Mouse (Mus musculus): ENCODE data around the gene Fyb2. TPM values are rescaled to one million over a fixed set of nuclear protein-coding genes. Genes with fewer than 3 reads are reported as not detected.

The Fyb2 gene
- 0.28 TPM in 1 of 2 replicates, not detected in the other for polyA plus RNA-seq (2014; fragmentation: Nextera tagmentation; extraction: Ambion mirVana)

DNA sequence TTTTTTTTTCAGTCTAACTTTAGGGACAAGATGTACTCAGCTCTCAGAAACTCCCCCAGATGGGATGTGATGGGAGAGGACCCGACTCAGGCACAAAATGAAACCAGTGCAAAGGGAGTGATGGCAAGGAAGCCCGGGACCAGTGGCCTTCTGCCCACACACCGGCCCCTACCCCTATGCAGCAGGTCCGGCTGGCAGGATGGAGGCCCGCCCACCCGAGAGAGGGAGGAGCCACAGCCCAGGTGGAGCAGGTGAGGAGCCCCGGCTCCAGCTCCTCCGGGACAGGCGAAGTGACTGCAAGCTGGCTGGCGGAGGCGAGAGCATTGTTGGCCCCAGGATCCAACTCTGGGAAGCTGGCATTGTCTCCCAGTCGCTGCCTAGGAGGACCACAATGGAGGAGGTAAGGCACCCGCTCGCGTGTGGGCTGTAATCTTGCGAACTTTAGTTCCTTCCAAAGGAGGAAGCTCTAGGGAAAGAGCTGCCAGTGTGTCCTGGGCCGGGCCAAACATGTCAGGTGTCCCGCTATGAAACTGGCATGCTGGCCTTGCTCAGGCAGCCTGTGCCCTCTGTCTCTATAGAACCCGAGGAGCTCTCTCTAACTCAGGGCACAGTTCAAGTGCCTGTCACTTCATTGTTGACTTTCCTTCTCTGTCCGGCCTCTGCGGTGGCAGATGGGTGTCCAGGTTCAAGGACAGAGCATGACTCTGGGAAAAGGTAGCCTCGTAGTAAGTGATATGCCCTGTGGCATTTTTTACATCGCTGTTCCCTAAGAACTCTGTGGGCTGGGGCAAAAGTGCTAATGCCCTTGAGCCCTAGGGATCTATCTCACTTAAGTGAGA, at the start of gene Fyb2:
Gene Fyb2, plus strand, starts transcription at position 166 of the 839 bp plus-strand sequence.
- no peak for DNase-seq (ENCODE audit: low spot score)
- H3K9ac ChIP-seq (ENCODE audit: low read length), result peak within 1 kb of the TSS; percentile 40; the same call in 1 of the 2 replicates

DNA sequence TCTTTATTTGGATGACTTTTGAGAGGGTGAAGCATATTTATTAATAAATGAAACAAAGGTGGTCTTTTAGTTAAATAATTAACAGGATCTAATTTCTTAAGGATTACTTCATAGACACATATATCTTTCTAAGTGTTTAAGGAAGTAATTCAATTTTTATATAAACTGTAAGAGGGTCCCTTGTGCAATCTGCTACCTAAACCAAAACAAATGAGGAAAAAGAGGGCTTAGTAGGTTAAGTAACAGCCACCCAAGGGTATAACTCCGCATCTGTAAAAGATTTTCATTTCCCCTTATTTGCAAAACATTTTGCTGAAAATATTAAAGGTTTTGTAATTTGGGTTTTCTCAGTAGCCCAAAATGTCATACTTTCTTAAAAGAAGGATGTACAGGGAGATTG, 48.9 kb upstream of the Fyb2 start:
- H3K9ac ChIP-seq (ENCODE audit: low read length), result no peak overlapping the region
- H3K27me3 ChIP-seq (replicated peaks; ENCODE audit: control insufficient read depth, insufficient read depth, low read length), result no peaks in the 10 kb centered on the region
- no peak overlapping the region for H3K4me3 ChIP-seq (ENCODE audit: low read depth, low read length)
- 93% methylated on average over 1 of the region's 1 CpGs for WGBS
- DNase-seq (ENCODE audit: low spot score), result no peak
- H3K27ac ChIP-seq (ENCODE audit: low read depth, low read length), result no peak overlapping the region
- H3K4me2 ChIP-seq (ENCODE audit: low read length), result no peak overlapping the region
- H3K36me3 ChIP-seq (ENCODE audit: control insufficient read depth, insufficient read depth, low read length), result no peaks in the 10 kb centered on the region
- ATAC-seq, result no peak
- H3K9me3 ChIP-seq (replicated peaks; ENCODE audit: control insufficient read depth, low read length), result no peaks in the 10 kb centered on the region
- no peaks in the 10 kb centered on the region for H3K4me1 ChIP-seq (ENCODE audit: control insufficient read depth, insufficient read depth, low read length)

More for the DNA sequence above, at the start of gene Fyb2:
- Histone ChIP-seq H3K4me2 (ENCODE audit: low read length) (peak within 1 kb of the TSS; percentile 41), H3K36me3 (ENCODE audit: control insufficient read depth, insufficient read depth, low read length) (no peaks in the 10 kb centered on the region), H3K4me1 (ENCODE audit: control insufficient read depth, insufficient read depth, low read length) (no peaks in the 10 kb centered on the region), H3K9me3 (replicated peaks; ENCODE audit: control insufficient read depth, low read length) (no peaks in the 10 kb centered on the region), H3K27ac (ENCODE audit: low read depth, low read length) (no peak within 1 kb of the TSS), H3K27me3 (replicated peaks; ENCODE audit: control insufficient read depth, insufficient read depth, low read length) (0 out of 2 replicates have a peak, but pooled peaks cover 3% of the 10 kb centered on the region), H3K4me3 (ENCODE audit: low read depth, low read length) (no peak within 1 kb of the TSS)
- ATAC-seq, result no peak
- 16% methylated on average over 23 of the region's 23 CpGs for WGBS

DNA sequence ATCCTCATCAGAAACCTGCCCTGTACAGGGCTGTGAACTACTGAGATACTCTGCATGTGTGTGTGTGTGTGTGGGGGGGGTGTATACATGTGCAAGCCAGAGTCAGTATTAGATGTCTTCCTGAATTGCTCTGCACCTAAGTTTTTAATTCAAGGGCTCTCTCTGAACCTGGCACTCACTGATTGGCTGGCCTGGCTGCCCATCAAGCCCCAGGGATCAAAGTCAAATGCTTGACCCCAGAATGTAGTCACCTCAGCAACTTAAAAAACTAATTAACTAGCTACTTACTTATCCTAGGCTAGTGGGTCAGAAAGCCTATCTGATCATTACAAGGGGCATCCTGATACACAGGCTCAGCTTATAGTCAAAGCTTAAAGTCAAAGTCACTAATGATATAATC, 43.7 kb upstream of the Fyb2 start:
- no peak overlapping the region for H3K27ac ChIP-seq (ENCODE audit: low read depth, low read length)
- DNase-seq (ENCODE audit: low spot score) (no peak), ATAC-seq (no peak)
- no peaks in the 10 kb centered on the region for H3K36me3 ChIP-seq (ENCODE audit: control insufficient read depth, insufficient read depth, low read length)
- no peaks in the 10 kb centered on the region for H3K9me3 ChIP-seq (replicated peaks; ENCODE audit: control insufficient read depth, low read length)
- no peak overlapping the region for H3K9ac ChIP-seq (ENCODE audit: low read length)
- no peaks in the 10 kb centered on the region; the same call in 1 of the 2 replicates for H3K4me1 ChIP-seq (ENCODE audit: control insufficient read depth, insufficient read depth, low read length)
- H3K4me3 ChIP-seq (ENCODE audit: low read depth, low read length), result no peak overlapping the region
- H3K27me3 ChIP-seq (replicated peaks; ENCODE audit: control insufficient read depth, insufficient read depth, low read length), result no peaks in the 10 kb centered on the region
- H3K4me2 ChIP-seq (ENCODE audit: low read length), result no peak overlapping the region

GRCm38 (mm10) chr4:104870196-104870595, 43.1 kb upstream of the Fyb2 start:
- Histone ChIP-seq H3K4me2 (ENCODE audit: low read length) (no peak overlapping the region), H3K27me3 (replicated peaks; ENCODE audit: control insufficient read depth, insufficient read depth, low read length) (no peaks in the 10 kb centered on the region), H3K4me3 (ENCODE audit: low read depth, low read length) (no peak overlapping the region), H3K9me3 (replicated peaks; ENCODE audit: control insufficient read depth, low read length) (no peaks in the 10 kb centered on the region), H3K9ac (ENCODE audit: low read length) (no peak overlapping the region), H3K36me3 (ENCODE audit: control insufficient read depth, insufficient read depth, low read length) (no peaks in the 10 kb centered on the region), H3K4me1 (ENCODE audit: control insufficient read depth, insufficient read depth, low read length) (no peaks in the 10 kb centered on the region; the same call in 1 of the 2 replicates), H3K27ac (ENCODE audit: low read depth, low read length) (no peak overlapping the region)
- 88% methylated on average over 5 of the region's 5 CpGs for WGBS
- DNase-seq (ENCODE audit: low spot score) (no peak), ATAC-seq (no peak)

- Histone ChIP-seq H3K27me3 (replicated peaks; ENCODE audit: control insufficient read depth, insufficient read depth, low read length) (no peaks in the 10 kb centered on the region), H3K4me1 (ENCODE audit: control insufficient read depth, insufficient read depth, low read length) (no peaks in the 10 kb centered on the region; the same call in 1 of the 2 replicates), H3K9me3 (replicated peaks; ENCODE audit: control insufficient read depth, low read length) (no peaks in the 10 kb centered on the region), H3K36me3 (ENCODE audit: control insufficient read depth, insufficient read depth, low read length) (no peaks in the 10 kb centered on the region), H3K4me3 (ENCODE audit: low read depth, low read length) (no peak overlapping the region), H3K9ac (ENCODE audit: low read length) (no peak overlapping the region), H3K27ac (ENCODE audit: low read depth, low read length) (no peak overlapping the region), H3K4me2 (ENCODE audit: low read length) (no peak overlapping the region)
- ATAC-seq (no peak), DNase-seq (ENCODE audit: low spot score) (no peak)
- WGBS, result 54% methylated on average over 4 of the region's 4 CpGs
Measured at GRCm38 (mm10) chr4:104875832-104876231, 37.4 kb upstream of the Fyb2 start.

DNA sequence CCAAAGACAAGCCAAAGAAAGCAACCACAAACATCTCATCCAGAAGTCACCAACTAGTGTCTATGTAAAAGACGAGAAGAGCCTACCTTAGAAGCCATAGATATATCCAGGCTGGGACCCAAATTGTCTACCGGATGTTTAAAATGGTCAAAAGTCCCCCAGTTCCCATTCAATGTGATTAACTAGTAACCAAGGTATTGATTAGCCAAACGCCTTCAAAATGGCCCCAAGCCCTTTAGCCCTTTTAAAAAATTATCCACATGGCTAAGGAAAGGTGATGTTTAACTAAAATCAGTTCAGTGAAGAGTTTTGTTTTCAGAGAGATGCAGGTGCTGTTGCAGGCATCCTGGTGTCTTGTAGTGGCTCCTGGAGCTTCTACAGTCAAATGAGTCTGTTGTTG, 36.9 kb upstream of the Fyb2 start, which contains the start of gene C8a:
Gene C8a, minus strand, starts transcription at position 76 of the 400 bp plus-strand sequence.
- Histone ChIP-seq H3K9me3 (replicated peaks; ENCODE audit: control insufficient read depth, low read length) (no peaks in the 10 kb centered on the region), H3K27ac (ENCODE audit: low read depth, low read length) (no peak within 1 kb of the TSS), H3K4me3 (ENCODE audit: low read depth, low read length) (no peak within 1 kb of the TSS), H3K9ac (ENCODE audit: low read length) (no peak within 1 kb of the TSS), H3K4me2 (ENCODE audit: low read length) (no peak within 1 kb of the TSS), H3K36me3 (ENCODE audit: control insufficient read depth, insufficient read depth, low read length) (no peaks in the 10 kb centered on the region), H3K27me3 (replicated peaks; ENCODE audit: control insufficient read depth, insufficient read depth, low read length) (no peaks in the 10 kb centered on the region), H3K4me1 (ENCODE audit: control insufficient read depth, insufficient read depth, low read length) (peaks cover under 1% of the 10 kb centered on the region; the same call in 1 of the 2 replicates)
- no peak for ATAC-seq
- 85% methylated on average over 3 of the region's 3 CpGs for WGBS
- DNase-seq (ENCODE audit: low spot score), result no peak

GRCm38 (mm10) chr4:104887486-104887885, 25.8 kb upstream of the Fyb2 start:
- no peak overlapping the region for H3K9ac ChIP-seq (ENCODE audit: low read length)
- no peaks in the 10 kb centered on the region for H3K27me3 ChIP-seq (replicated peaks; ENCODE audit: control insufficient read depth, insufficient read depth, low read length)
- WGBS, result 48% methylated on average over 9 of the region's 9 CpGs
- no peaks in the 10 kb centered on the region; the same call in 1 of the 2 replicates for H3K4me1 ChIP-seq (ENCODE audit: control insufficient read depth, insufficient read depth, low read length)
- ATAC-seq (no peak), DNase-seq (ENCODE audit: low spot score) (no peak)
- no peaks in the 10 kb centered on the region for H3K36me3 ChIP-seq (ENCODE audit: control insufficient read depth, insufficient read depth, low read length)
- no peak overlapping the region for H3K4me2 ChIP-seq (ENCODE audit: low read length)
- H3K4me3 ChIP-seq (ENCODE audit: low read depth, low read length), result no peak overlapping the region
- H3K9me3 ChIP-seq (replicated peaks; ENCODE audit: control insufficient read depth, low read length), result no peaks in the 10 kb centered on the region
- no peak overlapping the region for H3K27ac ChIP-seq (ENCODE audit: low read depth, low read length)

GRCm38 (mm10) chr4:104888499-104889262, 24.6 kb upstream of the Fyb2 start:
- no peak overlapping the region for H3K4me2 ChIP-seq (ENCODE audit: low read length)
- ATAC-seq (no peak), DNase-seq (ENCODE audit: low spot score) (no peak)
- H3K27me3 ChIP-seq (replicated peaks; ENCODE audit: control insufficient read depth, insufficient read depth, low read length), result no peaks in the 10 kb centered on the region
- no peaks in the 10 kb centered on the region; the same call in 1 of the 2 replicates for H3K4me1 ChIP-seq (ENCODE audit: control insufficient read depth, insufficient read depth, low read length)
- no peak overlapping the region for H3K4me3 ChIP-seq (ENCODE audit: low read depth, low read length)
- H3K9me3 ChIP-seq (replicated peaks; ENCODE audit: control insufficient read depth, low read length), result no peaks in the 10 kb centered on the region
- H3K27ac ChIP-seq (ENCODE audit: low read depth, low read length), result no peak overlapping the region
- no peaks in the 10 kb centered on the region for H3K36me3 ChIP-seq (ENCODE audit: control insufficient read depth, insufficient read depth, low read length)
- 77% methylated on average over 9 of the region's 9 CpGs for WGBS
- no peak overlapping the region for H3K9ac ChIP-seq (ENCODE audit: low read length)
